ENCODE assay signal across 22 mouse cellular contexts in genomic region chr1:57608423-57608679, GRCm38 (mm10).
DNase-seq lines count a peak whose midpoint lies in the region; ATAC-seq lines count a peak whose summit lies in the region.
"Had no signal": no experiment of that assay in that cellular context is flagged by ENCODE, and none has a peak within 500 bp of the region (broad histone marks: within the 10 kb centered on the region; RNA-seq: fewer than 3 reads in every experiment).

No protein-coding gene starts in this region.

- H3K4me1 ChIP-seq in forebrain, embryonic 10.5 days = peaks cover 49% of the 10 kb centered on the region
- H3K4me1 ChIP-seq in forebrain, embryonic 16.5 days (replicated peaks; ENCODE audit: control insufficient read depth, insufficient read depth, low read length) = peaks cover 23% of the 10 kb centered on the region
- H3K4me1 ChIP-seq in embryonic facial prominence, embryonic 14.5 days (ENCODE audit: control insufficient read depth, insufficient read depth, low read length) = peaks cover 16% of the 10 kb centered on the region
- peaks cover 20% of the 10 kb centered on the region for H3K4me1 ChIP-seq in hindbrain, embryonic 12.5 days
- peaks cover 35% of the 10 kb centered on the region for H3K4me1 ChIP-seq in midbrain, embryonic 13.5 days (replicated peaks)
- H3K4me1 ChIP-seq in neural tube, embryonic 15.5 days = peaks cover 9% of the 10 kb centered on the region

- H3K27ac ChIP-seq in forebrain, embryonic 10.5 days = peak overlapping the region; percentile 40; the same call in 1 of the 2 replicates
- no peak overlapping the region for H3K27ac ChIP-seq in forebrain, embryonic 16.5 days (ENCODE audit: low read length)
- H3K27ac ChIP-seq in embryonic facial prominence, embryonic 14.5 days (replicated peaks; ENCODE audit: low read depth, low read length) = no peak overlapping the region
- no peak overlapping the region for H3K27ac ChIP-seq in hindbrain, embryonic 12.5 days
- H3K27ac ChIP-seq in midbrain, embryonic 13.5 days = 0 out of 2 replicates have a peak overlapping the region, but pooled peaks have one; percentile 3
- H3K27ac ChIP-seq in neural tube, embryonic 15.5 days (replicated peaks) = no peak overlapping the region
- H3K27ac ChIP-seq: left cerebral cortex, adult 2 months; stomach, postnatal 0 days had no signal

- peaks cover 73% of the 10 kb centered on the region for H3K27me3 ChIP-seq in forebrain, embryonic 10.5 days (ENCODE audit: poor library complexity, severe bottlenecking)
- peaks cover 5% of the 10 kb centered on the region for H3K27me3 ChIP-seq in forebrain, embryonic 16.5 days (replicated peaks; ENCODE audit: control insufficient read depth, insufficient read depth, low read length)
- no peaks in the 10 kb centered on the region for H3K27me3 ChIP-seq in embryonic facial prominence, embryonic 14.5 days (replicated peaks; ENCODE audit: control insufficient read depth, insufficient read depth, low read length)
- H3K27me3 ChIP-seq in hindbrain, embryonic 12.5 days = no peaks in the 10 kb centered on the region
- no peaks in the 10 kb centered on the region for H3K27me3 ChIP-seq in midbrain, embryonic 13.5 days
- H3K27me3 ChIP-seq in neural tube, embryonic 15.5 days (replicated peaks) = no peaks in the 10 kb centered on the region

- H3K4me2 ChIP-seq in forebrain, embryonic 16.5 days (ENCODE audit: low read length) = no peak overlapping the region
- no peak overlapping the region for H3K4me2 ChIP-seq in embryonic facial prominence, embryonic 14.5 days (ENCODE audit: low read depth, low read length)
- H3K4me2 ChIP-seq in hindbrain, embryonic 12.5 days (replicated peaks) = no peak overlapping the region
- no peak overlapping the region for H3K4me2 ChIP-seq in midbrain, embryonic 13.5 days (replicated peaks)
- no peak overlapping the region for H3K4me2 ChIP-seq in neural tube, embryonic 15.5 days
- H3K4me2 ChIP-seq: liver, embryonic 11.5 days had no signal

- ATAC-seq in forebrain, embryonic 16.5 days = no peak
- ATAC-seq in embryonic facial prominence, embryonic 14.5 days (ENCODE audit: low read depth) = peak; percentile 64; the same call in 1 of the 2 replicates
- ATAC-seq in hindbrain, embryonic 12.5 days (ENCODE audit: low FRiP score) = peak; percentile 6; the same call in 1 of the 2 replicates
- ATAC-seq in midbrain, embryonic 13.5 days = peak; percentile 78
- no peak for ATAC-seq in neural tube, embryonic 15.5 days (ENCODE audit: low FRiP score)
- ATAC-seq: activated CD4-positive, CD25-positive, alpha-beta regulatory T cell, adult 4 months had no signal

- H3K36me3 ChIP-seq in forebrain, embryonic 10.5 days (replicated peaks) = no peaks in the 10 kb centered on the region
- H3K36me3 ChIP-seq in forebrain, embryonic 16.5 days (ENCODE audit: control insufficient read depth, insufficient read depth) = no peaks in the 10 kb centered on the region
- no peaks in the 10 kb centered on the region for H3K36me3 ChIP-seq in embryonic facial prominence, embryonic 14.5 days (ENCODE audit: control insufficient read depth, insufficient read depth, low read length)
- H3K36me3 ChIP-seq in hindbrain, embryonic 12.5 days = no peaks in the 10 kb centered on the region
- no peaks in the 10 kb centered on the region for H3K36me3 ChIP-seq in midbrain, embryonic 13.5 days
- H3K36me3 ChIP-seq in neural tube, embryonic 15.5 days = no peaks in the 10 kb centered on the region
- H3K36me3 ChIP-seq: G1E had no signal

- WGBS in forebrain, embryonic 10.5 days = 19% methylated on average over 2 of the region's 2 CpGs
- WGBS in forebrain, embryonic 16.5 days = 4% methylated on average over 2 of the region's 2 CpGs
- WGBS in embryonic facial prominence, embryonic 14.5 days = 20% methylated on average over 2 of the region's 2 CpGs
- whole genome bisulfite sequencing in hindbrain, embryonic 12.5 days = 26% methylated on average over 2 of the region's 2 CpGs
- WGBS in midbrain, embryonic 13.5 days = 11% methylated on average over 2 of the region's 2 CpGs
- WGBS in neural tube, embryonic 15.5 days = 27% methylated on average over 2 of the region's 2 CpGs

- no peak overlapping the region for H3K9ac ChIP-seq in forebrain, embryonic 16.5 days (replicated peaks; ENCODE audit: low read depth, low read length)
- H3K9ac ChIP-seq in embryonic facial prominence, embryonic 14.5 days (ENCODE audit: low read depth, low read length) = no peak overlapping the region
- no peak overlapping the region for H3K9ac ChIP-seq in hindbrain, embryonic 12.5 days
- no peak overlapping the region for H3K9ac ChIP-seq in midbrain, embryonic 13.5 days (replicated peaks)
- no peak overlapping the region for H3K9ac ChIP-seq in neural tube, embryonic 15.5 days (replicated peaks)

- H3K4me3 ChIP-seq in forebrain, embryonic 10.5 days = no peak overlapping the region
- no peak overlapping the region for H3K4me3 ChIP-seq in forebrain, embryonic 16.5 days (replicated peaks; ENCODE audit: low read length)
- no peak overlapping the region for H3K4me3 ChIP-seq in embryonic facial prominence, embryonic 14.5 days (ENCODE audit: low read depth, low read length)
- H3K4me3 ChIP-seq in hindbrain, embryonic 12.5 days = no peak overlapping the region
- no peak overlapping the region for H3K4me3 ChIP-seq in midbrain, embryonic 13.5 days (replicated peaks)
- no peak overlapping the region for H3K4me3 ChIP-seq in neural tube, embryonic 15.5 days (replicated peaks)
- H3K4me3 ChIP-seq: left cerebral cortex, adult 2 months had no signal

- H3K9me3 ChIP-seq in forebrain, embryonic 10.5 days = no peaks in the 10 kb centered on the region
- H3K9me3 ChIP-seq in forebrain, embryonic 16.5 days (ENCODE audit: control insufficient read depth, low read length) = no peaks in the 10 kb centered on the region
- no peaks in the 10 kb centered on the region for H3K9me3 ChIP-seq in embryonic facial prominence, embryonic 14.5 days (ENCODE audit: control insufficient read depth, low read length)
- H3K9me3 ChIP-seq in hindbrain, embryonic 12.5 days (replicated peaks) = no peaks in the 10 kb centered on the region
- no peaks in the 10 kb centered on the region for H3K9me3 ChIP-seq in midbrain, embryonic 13.5 days
- no peaks in the 10 kb centered on the region for H3K9me3 ChIP-seq in neural tube, embryonic 15.5 days (replicated peaks)
- H3K9me3 ChIP-seq: G1E had no signal

- no peak for DNase-seq in forebrain, embryonic 10.5 days (ENCODE audit: extremely low spot score, low spot score)
- no peak for DNase-seq in embryonic facial prominence, embryonic 14.5 days (ENCODE audit: low spot score)
- no peak for DNase-seq in testis, postnatal 10 days (ENCODE audit: low spot score)
- DNase-seq in cerebellum, postnatal 4 days (ENCODE audit: low spot score in 2 of 2) = no peak
- DNase-seq: adrenal gland, postnatal 10 days; cerebellum, adult 9-11 months; gastrocnemius, postnatal 10 days; kidney, adult 8-10 months; kidney, postnatal 25 days; lung, adult 2 months; lung, postnatal 36 days; right cerebral cortex, postnatal 4 days; thymus, postnatal 14 days had no signal

Comparison
In these comparisons a context has a peak if more than half of its experiments do, and no peak if none do; other contexts are left out.
1. H3K27ac ChIP-seq: peak in forebrain, embryonic 10.5 days (single experiment) and midbrain, embryonic 13.5 days (single experiment); none in forebrain, embryonic 16.5 days (single experiment), embryonic facial prominence, embryonic 14.5 days (single experiment), hindbrain, embryonic 12.5 days (single experiment) and neural tube, embryonic 15.5 days (single experiment).
2. ATAC-seq: peak in embryonic facial prominence, embryonic 14.5 days (single experiment), hindbrain, embryonic 12.5 days (single experiment) and midbrain, embryonic 13.5 days (single experiment); none in forebrain, embryonic 16.5 days (single experiment) and neural tube, embryonic 15.5 days (single experiment).